Mouse (Mus musculus): ENCODE measurements around the gene Clip3.

Clip3 gene

DNA sequence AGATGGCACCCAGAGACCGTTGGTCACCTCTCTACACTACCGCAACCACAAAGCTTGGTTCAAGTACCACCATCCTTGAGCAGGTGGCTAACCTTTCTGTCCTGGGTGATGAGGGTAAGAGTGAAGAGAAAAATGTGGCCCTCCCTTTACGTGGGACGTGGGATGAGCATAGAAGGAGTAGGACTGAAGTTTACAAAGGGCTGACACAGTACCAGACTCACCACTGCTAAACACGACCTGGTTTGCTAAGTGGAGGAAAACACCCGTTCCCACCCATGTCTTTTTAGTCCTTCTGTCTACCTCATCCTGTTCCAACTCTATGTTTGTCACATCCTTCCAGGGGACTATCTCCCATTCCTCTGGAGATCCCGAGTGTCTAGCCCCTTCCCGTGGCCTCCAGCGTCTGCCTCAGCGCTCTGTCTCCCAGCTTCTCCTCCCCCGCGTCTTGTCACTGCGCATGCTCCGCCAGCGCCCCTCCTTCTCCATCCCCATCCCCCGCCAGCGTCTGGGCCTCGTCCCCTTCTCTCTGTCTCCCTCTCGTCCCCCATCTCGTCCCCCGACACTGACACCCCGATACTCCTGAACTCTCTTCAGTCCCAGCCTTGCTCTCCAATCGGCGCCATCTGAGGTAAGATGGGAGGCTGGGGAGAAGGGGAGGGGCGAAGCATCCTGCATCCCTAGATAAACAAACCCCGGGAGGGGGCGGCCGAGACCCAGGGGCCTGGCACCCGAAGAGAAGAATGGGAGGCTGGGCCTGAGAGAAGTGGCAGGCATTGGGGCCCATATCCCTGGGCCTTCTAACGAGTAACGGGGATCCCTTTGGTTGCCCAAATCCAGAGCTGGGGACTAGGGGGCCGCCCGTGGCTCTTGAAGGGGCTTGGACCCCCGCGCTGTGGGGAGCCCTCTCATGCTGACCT, at the start of gene Clip3:
Gene Clip3 (plus strand): TSS at position 514 of the 917 bp plus-strand sequence.
- DNase-seq (ENCODE audit: low spot score): peak; percentile 89

DNA sequence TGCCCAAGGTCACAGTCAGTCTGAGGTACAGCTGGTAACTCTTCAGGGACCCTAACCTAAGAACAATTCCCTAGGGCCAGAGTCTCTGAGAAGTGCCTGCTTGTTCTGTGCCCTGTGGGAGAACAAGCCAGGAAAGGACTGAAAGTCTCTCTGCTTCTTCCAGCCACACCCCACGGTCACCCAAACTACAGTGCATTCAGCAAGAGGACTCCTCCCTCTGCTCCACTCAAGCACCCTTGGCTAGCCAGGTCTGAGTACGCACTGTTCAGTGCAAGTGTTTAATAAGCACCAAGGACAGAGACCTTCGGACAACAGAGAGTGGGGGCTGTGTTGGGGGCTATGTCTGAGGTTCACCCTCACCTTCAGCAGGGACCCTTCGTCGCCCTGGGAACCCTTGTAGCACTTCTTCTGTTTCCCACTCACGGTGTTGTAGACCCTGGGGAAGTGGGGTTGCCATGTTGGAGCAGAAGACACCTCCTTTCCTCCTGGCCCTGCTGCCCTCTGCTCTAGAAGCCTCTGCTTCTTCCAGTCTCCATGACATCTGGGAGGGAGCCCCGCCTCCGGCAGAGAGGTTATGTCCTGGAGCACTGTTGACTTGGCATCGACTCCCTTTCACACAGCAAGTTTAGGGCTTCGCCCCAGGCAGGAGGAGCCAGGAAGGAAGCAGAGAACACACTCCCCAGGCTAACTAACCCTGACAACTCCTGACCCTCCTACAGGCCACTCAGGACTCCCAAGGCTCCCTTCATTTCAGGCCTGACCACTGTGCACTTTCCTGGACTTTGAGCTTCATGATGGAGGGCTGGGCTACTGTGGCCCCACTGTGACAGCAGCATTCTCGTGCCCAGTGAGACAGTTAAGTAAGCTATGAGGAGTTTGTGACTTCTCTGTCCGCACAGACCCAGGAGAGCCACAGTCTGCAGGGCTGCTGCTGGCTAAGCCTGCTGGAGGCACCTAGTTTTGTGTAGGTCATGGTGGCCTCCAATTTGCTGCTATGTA, 39.3 kb upstream of the Clip3 start:
- no peak for DNase-seq (ENCODE audit: low spot score)

DNA sequence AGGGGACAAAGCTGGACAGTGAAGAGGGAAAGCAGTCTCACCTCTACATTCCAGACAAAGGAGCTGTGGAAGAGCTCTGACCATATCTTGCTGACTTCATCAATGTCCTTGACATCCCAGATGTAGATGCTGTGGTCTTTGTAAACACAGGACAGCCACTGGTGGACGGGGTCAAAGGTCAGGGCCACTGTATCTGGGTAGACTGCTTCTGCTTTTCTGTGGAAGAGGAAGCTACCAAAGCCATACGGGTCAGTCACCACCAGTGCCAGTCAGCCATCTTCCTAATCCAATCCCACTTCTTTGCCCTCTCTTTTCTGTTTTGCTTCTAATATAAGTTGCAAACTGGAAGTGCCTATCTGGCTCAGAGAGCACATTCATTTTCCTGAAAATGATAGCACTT, 26.5 kb upstream of the Clip3 start:
- DNase-seq (ENCODE audit: low spot score): no peak

DNA sequence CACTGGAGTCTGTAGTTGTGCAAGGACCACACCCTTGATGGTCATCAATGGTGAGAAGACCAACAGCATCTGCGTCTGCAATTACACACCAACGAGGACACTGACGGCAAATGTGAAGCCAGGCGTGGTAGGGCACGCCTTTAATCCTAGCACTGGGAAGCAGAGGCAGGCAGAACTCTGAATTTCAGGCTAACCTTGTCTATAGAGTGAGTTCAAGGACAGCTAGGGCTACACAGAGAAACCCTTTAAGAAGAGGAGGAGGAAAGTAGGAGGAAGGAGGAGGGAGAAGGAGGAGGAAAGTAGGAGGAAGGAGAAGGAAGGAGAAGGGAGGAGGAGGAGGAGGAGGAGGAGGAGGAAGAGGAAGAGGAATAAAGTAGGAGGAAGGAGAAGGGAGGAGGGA, 26.0 kb upstream of the Clip3 start:
- no peak for DNase-seq (ENCODE audit: low spot score)

- DNase-seq (ENCODE audit: low spot score): no peak
These were observed 25.6 kb upstream of the Clip3 start for GRCm38 (mm10) chr7:30265935-30266334.

DNA sequence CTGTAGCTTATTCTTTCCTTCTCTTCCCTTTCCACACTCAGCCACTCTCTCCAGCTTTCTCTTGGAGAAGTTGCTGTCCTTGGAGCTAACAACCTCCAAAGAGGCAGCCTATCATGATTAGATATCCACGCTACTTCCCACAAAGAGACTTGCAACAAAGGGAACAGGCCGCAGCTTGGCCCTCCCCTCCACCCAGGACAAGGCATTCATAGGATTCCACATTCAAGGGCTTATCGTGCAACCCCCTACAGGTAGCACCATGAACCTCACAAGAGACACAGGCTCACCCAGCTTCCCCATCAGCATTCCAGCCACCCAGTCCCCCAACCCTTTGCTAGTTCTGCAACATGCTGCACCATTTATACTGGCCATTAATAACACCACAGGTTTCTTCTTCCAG, 24.7 kb upstream of the Clip3 start:
- DNase-seq (ENCODE audit: low spot score): no peak

- DNase-seq (ENCODE audit: low spot score): no peak
These were observed 21.9 kb upstream of the Clip3 start for GRCm38 (mm10) chr7:30269641-30270040.

GRCm38 (mm10) chr7:30274383-30274782, 17.1 kb upstream of the Clip3 start:
- DNase-seq (ENCODE audit: low spot score): no peak

DNA sequence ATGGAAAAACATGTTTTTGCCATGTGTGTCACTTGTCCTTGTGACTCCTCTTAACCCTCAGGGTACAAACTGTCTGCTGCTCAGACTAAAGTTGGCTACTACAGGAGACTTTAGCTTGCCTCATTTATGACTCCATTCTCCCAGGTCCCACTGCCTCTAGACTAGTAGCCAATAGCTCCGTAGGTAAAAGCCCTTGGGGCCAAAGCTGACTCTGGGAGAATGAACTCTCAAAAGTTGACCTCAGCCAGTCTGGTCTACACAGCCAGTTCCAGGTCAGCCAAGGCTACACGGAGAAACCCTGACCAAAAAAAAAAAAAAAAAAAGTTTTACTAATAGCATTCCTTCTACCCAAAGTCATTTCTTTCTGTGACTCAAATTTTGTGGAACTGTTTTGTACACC, 12.6 kb upstream of the Clip3 start:
- DNase-seq (ENCODE audit: low spot score): no peak

DNA sequence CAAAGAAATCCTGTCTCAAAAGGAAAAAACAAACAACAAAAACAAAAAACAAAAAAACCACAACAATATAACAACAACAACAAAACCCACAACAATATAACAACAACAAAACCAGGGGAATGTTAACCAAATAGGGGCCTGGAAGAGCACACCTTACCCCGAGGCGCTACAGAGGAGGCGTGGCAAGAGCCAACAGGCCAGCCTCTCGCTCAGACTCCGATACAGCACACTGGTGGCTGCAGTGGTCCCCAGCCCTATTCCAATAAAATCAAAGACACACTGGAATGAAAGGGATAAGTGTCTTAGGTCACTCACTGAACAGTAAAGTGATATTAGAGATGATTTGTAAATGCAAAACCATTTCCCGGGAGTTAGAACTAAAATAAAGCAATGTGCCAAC, 12.0 kb upstream of the Clip3 start:
- peak; percentile 64 for DNase-seq (ENCODE audit: low spot score)

- peak; percentile 97 for DNase-seq (ENCODE audit: low spot score)
These were observed 11.4 kb upstream of the Clip3 start, which contains the start of the genes Thap8 and Wdr62 for GRCm38 (mm10) chr7:30279951-30280669. Gene Thap8 (plus strand): TSS chr7:30280094. Gene Wdr62 (minus strand): TSS chr7:30280419.

DNA sequence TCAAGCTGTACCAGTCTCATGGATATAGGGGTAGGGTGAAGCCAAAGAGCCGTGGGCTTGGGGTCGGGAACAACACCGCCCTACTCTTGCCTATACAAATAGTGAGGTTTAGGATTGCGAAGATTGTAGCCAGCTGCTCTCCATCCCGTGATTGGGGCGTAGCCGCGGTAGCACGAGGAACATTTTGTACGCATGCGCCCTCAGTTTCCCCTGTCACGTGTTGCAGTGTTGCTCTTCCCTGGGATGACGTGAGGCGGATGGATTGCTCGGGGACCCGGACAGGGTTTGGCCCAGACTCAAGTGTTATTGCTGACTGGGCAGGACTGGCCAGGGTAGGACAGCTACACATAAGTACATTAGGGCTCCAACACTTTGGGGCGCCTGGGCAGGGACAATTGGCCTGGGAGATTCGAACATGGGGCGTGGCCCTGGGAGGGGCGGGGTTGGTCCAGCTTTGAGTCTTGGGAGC, 10.8 kb upstream of the Clip3 start:
- peak; percentile 93 for DNase-seq (ENCODE audit: low spot score)

DNA sequence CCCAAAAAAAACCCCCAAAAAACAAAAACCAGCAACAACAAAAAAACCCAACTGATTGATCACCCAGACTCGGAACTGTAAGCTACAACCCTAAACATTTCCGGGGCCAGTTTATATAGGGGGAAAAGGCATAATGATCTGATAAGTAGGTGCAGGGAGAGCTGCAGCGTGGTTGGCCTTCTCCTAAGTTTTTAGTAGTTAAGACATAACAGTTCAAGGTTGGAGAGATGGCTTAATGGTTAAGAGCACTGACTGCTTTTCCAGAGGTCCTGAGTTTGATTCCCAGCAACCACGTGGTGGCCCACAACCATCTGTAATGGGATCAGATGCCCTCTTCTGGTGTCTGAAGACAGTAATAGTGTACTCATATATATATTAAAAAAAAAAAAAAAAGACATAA, 10.0 kb upstream of the Clip3 start:
- DNase-seq (ENCODE audit: low spot score): no peak

DNA sequence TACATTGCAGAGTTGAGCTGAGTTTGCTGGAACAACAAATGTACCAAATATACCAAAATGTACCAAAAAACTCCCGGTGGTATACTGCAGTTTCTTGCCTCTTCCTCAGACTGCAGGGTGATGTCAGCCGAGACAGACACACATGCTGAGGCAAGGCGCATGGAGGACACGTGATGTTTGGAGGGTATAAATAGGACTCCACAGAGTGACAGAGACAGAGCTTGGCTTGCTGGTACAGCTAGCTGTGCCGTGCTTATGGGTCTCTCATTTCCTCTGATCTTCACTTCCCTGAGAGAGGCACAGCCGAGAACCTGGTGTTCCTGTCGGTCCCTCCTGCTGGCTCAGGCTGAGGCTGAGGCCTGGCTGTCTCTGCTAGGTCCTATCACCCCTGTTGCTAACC, 8.8 kb upstream of the Clip3 start:
- no peak for DNase-seq (ENCODE audit: low spot score)

GRCm38 (mm10) chr7:30286701-30287410, 4.7 kb upstream of the Clip3 start:
- DNase-seq (ENCODE audit: low spot score): no peak

GRCm38 (mm10) chr7:30288046-30288445, 3.5 kb upstream of the Clip3 start:
- no peak for DNase-seq (ENCODE audit: low spot score)

- DNase-seq (ENCODE audit: low spot score): no peak
These were observed 2.3 kb upstream of the Clip3 start for GRCm38 (mm10) chr7:30289071-30289713.

DNA sequence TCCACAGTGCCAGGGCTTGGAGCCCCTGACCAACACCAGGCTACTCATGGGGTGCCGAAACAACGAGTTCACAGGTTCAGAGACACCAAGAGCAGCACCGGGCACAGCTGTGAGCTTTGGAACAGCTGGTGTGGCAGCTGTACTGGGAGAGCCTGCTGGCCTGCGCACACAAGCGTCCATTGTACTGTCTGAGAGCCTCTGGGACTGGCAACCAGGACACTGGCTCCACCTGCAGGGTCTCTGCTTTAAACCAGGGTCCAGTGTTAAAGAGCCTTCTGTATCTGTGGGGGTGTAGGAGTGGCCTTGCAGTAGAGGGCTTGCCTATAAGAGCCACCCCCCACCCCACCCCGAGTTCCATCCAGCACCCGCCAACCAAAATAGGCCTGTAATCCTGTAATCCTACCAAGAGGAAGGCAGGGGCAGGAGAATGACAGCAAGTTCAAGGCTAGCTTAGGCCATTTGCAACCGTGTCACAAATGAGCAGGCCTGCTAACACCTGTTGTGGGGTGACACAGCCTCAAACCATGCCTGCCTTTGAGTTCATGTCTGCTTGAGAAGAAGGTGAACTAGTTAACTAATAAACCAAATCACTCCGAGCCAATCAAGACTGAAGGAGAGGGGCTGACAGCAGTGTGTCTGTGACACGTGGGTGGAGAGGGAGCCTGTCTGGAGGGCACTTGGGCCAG, 1.7 kb upstream of the Clip3 start:
- peak; percentile 56 for DNase-seq (ENCODE audit: low spot score)

- no peak for DNase-seq (ENCODE audit: low spot score)
These were observed 2.3 kb downstream of the Clip3 start for GRCm38 (mm10) chr7:30293795-30294194.

DNA sequence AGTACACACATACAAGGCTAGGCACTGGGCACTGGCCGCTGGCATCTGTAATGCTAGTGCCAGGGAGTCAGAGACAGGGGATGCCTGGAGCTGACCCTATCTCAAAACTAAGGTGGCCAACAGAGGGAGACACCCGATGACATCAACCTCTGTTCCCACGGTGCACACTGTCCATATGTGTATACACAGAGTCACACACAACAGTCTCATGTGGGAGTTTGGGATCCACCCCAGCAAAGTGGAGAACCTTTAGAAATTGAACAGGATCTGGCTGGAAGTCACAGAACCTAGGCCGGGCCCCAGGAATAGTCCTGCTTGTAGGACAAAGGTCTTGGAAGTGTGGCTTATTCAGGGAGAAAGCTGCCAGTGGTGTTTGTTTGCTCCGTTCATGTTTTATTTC, 2.8 kb downstream of the Clip3 start:
- DNase-seq (ENCODE audit: low spot score): no peak

Data from embryo, embryonic 10.5 days (tissue).